Mouse (Mus musculus) ES-Bruce4 (cell line): ENCODE measurements around the gene Esyt1.

Experiments used
- CTCF ChIP-seq: IDR thresholded peaks from one replicate; pipeline ENCODE4 v1.8.1; 2011; ENCODE audit warnings: low read depth, low read length
- POLR2A ChIP-seq: IDR thresholded peaks from one replicate; pipeline ENCODE4 v1.8.1; 2011; ENCODE audit warnings: low read length; ENCODE audit not compliant: insufficient read depth

- no peak for TF ChIP-seq POLR2A
- TF ChIP-seq CTCF: no peak
These were observed 28.4 kb downstream of the Esyt1 start for GRCm38 (mm10) chr10:128497134-128497737.
